Mouse (Mus musculus): ENCODE measurements around the gene Akap6.
A peak's percentile ranks its signal among the peaks of the same experiment; 100 is the strongest.

Gene Akap6

GRCm38 (mm10) chr12:52918939-52919338, 219.8 kb downstream of the Akap6 start:
- DNase-seq = no peak

GRCm38 (mm10) chr12:52922510-52922909, 223.3 kb downstream of the Akap6 start:
- DNase-seq = no peak

- DNase-seq = no peak
These were observed 226.3 kb downstream of the Akap6 start for GRCm38 (mm10) chr12:52925448-52925847.

GRCm38 (mm10) chr12:52933832-52934231, 234.6 kb downstream of the Akap6 start:
- DNase-seq = no peak

- no peak for DNase-seq
These were observed 235.8 kb downstream of the Akap6 start for GRCm38 (mm10) chr12:52934989-52935388.

- DNase-seq = no peak
These were observed 239.6 kb downstream of the Akap6 start for GRCm38 (mm10) chr12:52938786-52939185.

GRCm38 (mm10) chr12:52939324-52939946, 240.3 kb downstream of the Akap6 start:
- no peak for DNase-seq

GRCm38 (mm10) chr12:52941941-52942340, 242.8 kb downstream of the Akap6 start:
- DNase-seq = no peak

- no peak for DNase-seq
These were observed 245.1 kb downstream of the Akap6 start for GRCm38 (mm10) chr12:52944274-52944673.

GRCm38 (mm10) chr12:52944949-52945348, 245.8 kb downstream of the Akap6 start:
- no peak for DNase-seq

GRCm38 (mm10) chr12:52950660-52951059, 251.5 kb downstream of the Akap6 start:
- no peak for DNase-seq

- DNase-seq = no peak
These were observed 258.4 kb downstream of the Akap6 start for GRCm38 (mm10) chr12:52957587-52957986.

GRCm38 (mm10) chr12:52957994-52958393, 258.8 kb downstream of the Akap6 start:
- DNase-seq = no peak

GRCm38 (mm10) chr12:52991745-52992144, 292.6 kb downstream of the Akap6 start:
- peak; percentile 63 to 67 for DNase-seq

GRCm38 (mm10) chr12:53012336-53012735, 313.2 kb downstream of the Akap6 start:
- DNase-seq = no peak

- DNase-seq = no peak
These were observed 315.4 kb downstream of the Akap6 start for GRCm38 (mm10) chr12:53014539-53014938.

- no peak for DNase-seq
These were observed 325.5 kb downstream of the Akap6 start for GRCm38 (mm10) chr12:53024575-53025246.

- DNase-seq = no peak
These were observed 328.1 kb downstream of the Akap6 start for GRCm38 (mm10) chr12:53027308-53027707.

GRCm38 (mm10) chr12:53028926-53029325, 329.7 kb downstream of the Akap6 start:
- DNase-seq = no peak

- DNase-seq = no peak
These were observed 330.7 kb downstream of the Akap6 start for GRCm38 (mm10) chr12:53029910-53030309.

GRCm38 (mm10) chr12:53032762-53033161, 333.6 kb downstream of the Akap6 start:
- DNase-seq = peak; percentile 38 to 40

- DNase-seq = peak; percentile 8 to 12
These were observed 334.3 kb downstream of the Akap6 start for GRCm38 (mm10) chr12:53033404-53033913.

GRCm38 (mm10) chr12:53040634-53041033, 341.5 kb downstream of the Akap6 start:
- DNase-seq = no peak

- peak in 1 of 2 experiments; percentile 20 for DNase-seq
These were observed 343.6 kb downstream of the Akap6 start for GRCm38 (mm10) chr12:53042739-53043138.

Data from cerebellum, postnatal 36 days (tissue).